ENCODE assay signal across 19 mouse cellular contexts in genomic region chr5:16487969-16488368, GRCm38 (mm10).
A peak's percentile ranks its signal among the peaks of the same experiment; 100 is the strongest.
DNase-seq lines count a peak whose midpoint lies in the region; ATAC-seq and TF ChIP-seq lines count a peak whose summit lies in the region.
"Had no signal": no experiment of that assay in that cellular context is flagged by ENCODE, and none has a peak within 500 bp of the region (broad histone marks: within the 10 kb centered on the region; RNA-seq: fewer than 3 reads in every experiment).

No protein-coding gene starts in this region.

- TF ChIP-seq CTCF in kidney, adult 2 months (conservative IDR thresholded peaks at IDR 0.05; ENCODE audit: insufficient read depth, insufficient read length, low read depth, low read length), result no peak

- DNase-seq in kidney, adult 2 months, result no peak
- DNase-seq in embryo, embryonic 10.5 days (ENCODE audit: low spot score), result no peak
- DNase-seq: adrenal gland, adult 2 months; adrenal gland, adult 8-10 months; adrenal gland, postnatal 10 days; adrenal gland, postnatal 14 days; adrenal gland, postnatal 25 days; adrenal gland, postnatal 36 days; B cell, adult 2 months; cerebellum, adult 11 months; cerebellum, adult 11-12 months; cerebellum, adult 18-20 months had no signal

- no peak for TF ChIP-seq POLR2A in kidney, adult 2 months (IDR thresholded peaks at IDR 0.05; ENCODE audit: low read depth, low read length)

- ATAC-seq in megakaryocyte, adult 5-6 weeks (ENCODE audit: poor library complexity, severe bottlenecking), result peak; percentile 82
- peak; percentile 70 for ATAC-seq in neutrophil, adult 5-6 weeks (ENCODE audit: extremely low read depth, insufficient number of reproducible peaks, low FRiP score, poor library complexity, severe bottlenecking)
- ATAC-seq: activated CD4-positive, CD25-positive, alpha-beta regulatory T cell, adult 4 months; CD4-positive, CD25-positive, alpha-beta regulatory T cell, adult 4 months; Patski had no signal

- no peaks in the 10 kb centered on the region for H3K4me1 ChIP-seq in kidney, adult 2 months (ENCODE audit: control insufficient read depth, insufficient read depth, low read length)

- no peaks in the 10 kb centered on the region for H3K27me3 ChIP-seq in kidney, adult 2 months (replicated peaks; ENCODE audit: control insufficient read depth, insufficient read depth, low read length)
- H3K27me3 ChIP-seq: CH12.LX, Patski had no signal

- H3K36me3 ChIP-seq in kidney, adult 2 months (ENCODE audit: control insufficient read depth, insufficient read depth, low read length), result no peaks in the 10 kb centered on the region
- H3K36me3 ChIP-seq: G1E had no signal

- 96% methylated on average over 1 of the region's 1 CpGs for WGBS in kidney, adult 2 months

- no peak overlapping the region for H3K27ac ChIP-seq in kidney, adult 2 months (ENCODE audit: insufficient read depth, low read depth, low read length)

- H3K4me3 ChIP-seq in kidney, adult 2 months (ENCODE audit: insufficient read depth, low read depth, low read length), result no peak overlapping the region
